1 mouse cellular context compared by ENCODE assay signal in the genomic region with DNA sequence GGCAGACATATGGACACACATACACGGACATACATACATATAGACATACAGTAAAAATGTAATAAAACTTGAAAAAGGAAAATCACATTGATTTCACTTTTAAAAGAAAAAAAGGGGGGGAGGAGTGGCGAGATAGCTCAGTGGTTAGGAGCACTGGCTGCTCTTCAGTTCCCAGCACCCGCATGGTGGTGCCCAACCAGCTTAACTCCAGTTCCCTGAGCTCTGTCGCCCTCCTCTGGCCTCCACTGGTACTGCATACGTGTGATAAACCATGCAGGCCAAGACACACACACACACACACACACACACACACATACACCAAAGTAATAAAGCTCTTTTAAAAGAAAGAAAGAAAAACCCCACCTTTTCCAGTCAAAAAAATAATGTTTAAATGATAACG.
TF ChIP-seq lines count a peak whose summit lies in the region.

No protein-coding gene starts in this region.

TF ChIP-seq in ES-E14, 5 proteins besides CTCF, POLR2A, EP300 and RAD21:
- TF ChIP-seq MAFK (IDR thresholded peaks at IDR 0.05; ENCODE audit: insufficient read depth, low read depth, low read length) (no peak), CHD2 (IDR thresholded peaks at IDR 0.05; ENCODE audit: low read depth, low read length) (no peak), HCFC1 (IDR thresholded peaks at IDR 0.05; ENCODE audit: borderline replicate concordance, insufficient read depth, low read length) (no peak), ZNF384 (IDR thresholded peaks at IDR 0.05; ENCODE audit: low read depth, low read length) (no peak), ZC3H11A (IDR thresholded peaks at IDR 0.05; ENCODE audit: borderline replicate concordance, low read depth, low read length) (no peak)
